Mouse (Mus musculus) T-cell, adult 2 months (primary cell): ENCODE results near the gene Socs7.

Experiments used
- DNase-seq: peaks from one replicate; pipeline ENCODE4 v3.0.0; 2022; ENCODE audit warnings: low spot score

The Socs7 gene

GRCm38 (mm10) chr11:97442891-97443675, 80.7 kb downstream of the Socs7 start:
- no peak for DNase-seq

DNA sequence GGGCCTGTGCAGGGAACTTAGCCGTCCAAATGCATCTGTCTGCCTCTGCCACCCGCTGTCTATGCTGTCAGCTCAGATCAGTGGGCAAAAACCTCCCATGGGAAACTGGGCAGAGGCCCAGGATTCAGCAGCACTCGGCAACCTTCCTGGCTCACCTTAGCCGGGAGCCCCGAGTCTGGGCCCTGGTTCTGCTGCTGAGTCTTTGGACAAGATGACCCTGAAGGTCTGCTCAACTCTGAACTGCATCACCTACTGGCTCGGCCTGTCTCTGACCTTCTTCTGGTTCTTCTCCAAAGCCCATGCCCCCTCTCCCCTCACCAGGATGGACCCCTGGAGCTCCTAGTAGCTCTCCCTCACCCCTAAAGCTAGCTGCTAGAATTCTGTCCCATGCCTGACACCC, 83.2 kb downstream of the Socs7 start:
- DNase-seq, result no peak

DNA sequence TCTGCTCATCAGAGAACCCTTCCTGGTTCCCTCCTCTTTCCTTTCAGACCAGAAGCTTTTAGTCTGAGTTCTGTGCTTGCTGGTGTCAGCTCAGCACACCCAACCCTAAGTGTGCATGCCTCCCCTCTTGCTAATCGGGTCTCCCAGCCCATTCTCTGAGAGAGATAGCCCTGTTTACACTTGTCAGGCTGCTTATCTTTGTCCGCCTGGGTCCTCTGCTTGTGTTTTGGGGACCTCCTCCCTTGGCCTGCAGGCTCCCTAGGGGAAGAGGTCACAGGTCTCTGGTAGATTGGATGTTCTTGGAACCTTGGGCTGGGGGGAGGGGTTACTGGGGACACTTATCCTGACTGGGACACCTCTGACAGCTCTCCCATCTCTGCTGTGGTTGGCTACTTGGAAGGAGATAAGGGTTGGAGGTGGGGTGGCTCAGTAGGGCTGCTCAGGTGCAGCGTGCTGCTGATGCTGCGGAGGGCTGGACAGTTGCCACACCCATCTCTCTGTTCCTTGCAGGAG, 83.7 kb downstream of the Socs7 start:
- DNase-seq, result no peak

GRCm38 (mm10) chr11:97447979-97448378, 85.6 kb downstream of the Socs7 start:
- no peak for DNase-seq
